Mouse (Mus musculus): ENCODE measurements around the gene Clec12a.

DNA sequence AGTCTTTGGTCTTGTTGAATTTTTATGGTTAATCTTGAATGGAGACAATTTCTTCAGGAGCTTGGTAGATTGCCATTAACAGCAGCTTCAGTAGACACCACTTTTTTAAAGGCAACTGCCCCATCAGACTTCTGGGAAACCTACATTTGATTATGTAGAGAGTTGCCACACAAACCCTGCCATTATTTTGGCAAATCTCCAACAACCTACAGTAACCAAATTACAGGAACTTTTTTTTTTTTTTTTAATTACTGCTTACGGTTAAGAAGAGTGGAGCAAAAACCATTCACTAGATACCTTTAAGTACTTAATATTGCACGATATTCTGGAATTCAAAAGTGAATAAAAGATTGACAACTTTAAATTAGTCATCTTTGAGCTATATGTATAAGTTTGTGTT, 17.0 kb downstream of the Clec12a start:
- no peak for TF ChIP-seq E2F4 (IDR thresholded peaks at IDR 0.05; ENCODE audit: insufficient read depth)
- TF ChIP-seq POLR2A (IDR thresholded peaks at IDR 0.05; ENCODE audit: insufficient read length, low read depth): no peak
- TF ChIP-seq SRF (IDR thresholded peaks at IDR 0.05; ENCODE audit: control insufficient read depth, insufficient read length, low read depth): no peak

All from myocyte (in vitro differentiated cells).